Mouse (Mus musculus) neural tube, embryonic 11.5 days (tissue): ENCODE measurements around the gene Fam185a. TPM values are rescaled to one million over a fixed set of nuclear protein-coding genes. Genes with fewer than 3 reads are reported as not detected.

Experiments used
- ATAC-seq: fragments of 200-750 bp; cut with Nextera tagmentation; 2 replicates; pipeline ENCODE4 v1.8.0; 2017; ENCODE audit warnings: moderate number of reproducible peaks, mild to moderate bottlenecking, moderate TSS enrichment, moderate library complexity; ENCODE audit not compliant: insufficient read depth, low FRiP score, low TSS enrichment
- DNase-seq: peaks from one replicate; pipeline ENCODE4 v3.0.0-alpha.2; 2015; ENCODE audit warnings: low spot score
- H3K27ac ChIP-seq: fragments of 300-500 bp; sonication (generic); 2 replicates; pipeline ENCODE4 v1.5.1; 2014; ENCODE audit warnings: low read depth, mild to moderate bottlenecking, low read length
- H3K27me3 ChIP-seq: fragments of 300-500 bp; sonication (generic); 2 replicates; pipeline ENCODE4 v1.6.1; 2014; ENCODE audit warnings: mild to moderate bottlenecking, low read length, mixed read lengths; ENCODE audit not compliant: control insufficient read depth, insufficient read depth
- H3K36me3 ChIP-seq: fragments of 300-500 bp; sonication (generic); 2 replicates; pipeline ENCODE4 v1.6.1; 2014; ENCODE audit warnings: mild to moderate bottlenecking, low read length, moderate library complexity, mixed read lengths; ENCODE audit not compliant: control insufficient read depth, insufficient read depth
- H3K4me1 ChIP-seq: fragments of 300-500 bp; sonication (generic); 2 replicates; pipeline ENCODE4 v1.6.1; 2014; ENCODE audit warnings: low read length, mixed read lengths; ENCODE audit not compliant: control insufficient read depth, insufficient read depth
- H3K4me2 ChIP-seq: fragments of 300-500 bp; sonication (generic); 2 replicates; pipeline ENCODE4 v1.6.1; 2014; ENCODE audit warnings: low read depth, mild to moderate bottlenecking, moderate library complexity
- H3K4me3 ChIP-seq: fragments of 300-500 bp; sonication (generic); 2 replicates; pipeline ENCODE4 v1.5.1; 2014; ENCODE audit warnings: low read depth, low read length
- H3K9ac ChIP-seq: fragments of 300-500 bp; sonication (generic); 2 replicates; pipeline ENCODE4 v1.6.1; 2014; ENCODE audit warnings: mild to moderate bottlenecking, low read length
- H3K9me3 ChIP-seq: fragments of 300-500 bp; sonication (generic); 2 replicates; pipeline ENCODE4 v1.6.1; 2016; ENCODE audit warnings: low read length; ENCODE audit not compliant: control insufficient read depth
- WGBS: fragments of 180-500 bp; shearing (Covaris S2); extraction: QIAGEN DNeasy Blood & Tissue Kit; methylation state at CpG from one replicate; pipeline ENCODE4 v1.1.7; 2014; 5-methylcytosine and 5-hydroxymethylcytosine counted together
- polyA plus RNA-seq: library from polyadenylated mRNA; unstranded; fragments of >200 nt; fragmentation: Nextera tagmentation; extraction: Ambion mirVana; gene quantifications from 2 replicates; pipeline ENCODE4 v1.2.1, GENCODE M21; 2014

The Fam185a gene
- polyA plus RNA-seq, 1 experiment from 2014 or later, result 6.6 TPM

GRCm38 (mm10) chr5:21485197-21485829, 60.6 kb downstream of the Fam185a start:
- Histone ChIP-seq H3K9ac (no peak overlapping the region), H3K4me2 (no peak overlapping the region), H3K27me3 (no peaks in the 10 kb centered on the region), H3K27ac (no peak overlapping the region), H3K9me3 (no peaks in the 10 kb centered on the region), H3K4me3 (no peak overlapping the region), H3K4me1 (peaks cover 3% of the 10 kb centered on the region; the same call in 1 of the 2 replicates), H3K36me3 (no peaks in the 10 kb centered on the region; the same call in 1 of the 2 replicates)
- no peak for DNase-seq
- no peak for ATAC-seq
- WGBS, result 92% methylated on average over 8 of the region's 8 CpGs

- ATAC-seq (no peak), DNase-seq (no peak)
- no peak overlapping the region for H3K27ac ChIP-seq
- WGBS, result 79% methylated on average over 5 of the region's 5 CpGs
- H3K36me3 ChIP-seq, result no peaks in the 10 kb centered on the region
- no peak overlapping the region for H3K4me3 ChIP-seq
- H3K27me3 ChIP-seq, result no peaks in the 10 kb centered on the region
- H3K9me3 ChIP-seq, result no peaks in the 10 kb centered on the region
- H3K4me1 ChIP-seq, result peaks cover 3% of the 10 kb centered on the region; the same call in 1 of the 2 replicates
- H3K4me2 ChIP-seq, result no peak overlapping the region
- H3K9ac ChIP-seq, result no peak overlapping the region
These were observed 62.0 kb downstream of the Fam185a start for GRCm38 (mm10) chr5:21486798-21487197.

GRCm38 (mm10) chr5:21487306-21487705, 62.5 kb downstream of the Fam185a start:
- 92% methylated on average over 3 of the region's 3 CpGs for WGBS
- no peaks in the 10 kb centered on the region for H3K9me3 ChIP-seq
- no peak overlapping the region for H3K27ac ChIP-seq
- H3K4me1 ChIP-seq, result peaks cover 3% of the 10 kb centered on the region; the same call in 1 of the 2 replicates
- no peaks in the 10 kb centered on the region for H3K36me3 ChIP-seq
- H3K4me2 ChIP-seq, result no peak overlapping the region
- H3K27me3 ChIP-seq, result no peaks in the 10 kb centered on the region
- ATAC-seq (no peak), DNase-seq (no peak)
- H3K4me3 ChIP-seq, result no peak overlapping the region
- H3K9ac ChIP-seq, result no peak overlapping the region

- no peak overlapping the region for H3K9ac ChIP-seq
- H3K27ac ChIP-seq, result no peak overlapping the region
- H3K4me2 ChIP-seq, result no peak overlapping the region
- no peaks in the 10 kb centered on the region for H3K36me3 ChIP-seq
- no peak for DNase-seq
- H3K9me3 ChIP-seq, result no peaks in the 10 kb centered on the region
- no peak overlapping the region for H3K4me3 ChIP-seq
- H3K4me1 ChIP-seq, result no peaks in the 10 kb centered on the region; the same call in 1 of the 2 replicates
- no peaks in the 10 kb centered on the region for H3K27me3 ChIP-seq
- 85% methylated on average over 3 of the region's 3 CpGs for WGBS
- no peak for ATAC-seq
These were observed 63.0 kb downstream of the Fam185a start for GRCm38 (mm10) chr5:21487716-21488115.

GRCm38 (mm10) chr5:21488506-21488905, 63.7 kb downstream of the Fam185a start:
- DNase-seq (no peak), ATAC-seq (no peak)
- H3K9me3 ChIP-seq, result no peaks in the 10 kb centered on the region
- no peaks in the 10 kb centered on the region for H3K36me3 ChIP-seq
- no peak overlapping the region for H3K9ac ChIP-seq
- no peaks in the 10 kb centered on the region for H3K27me3 ChIP-seq
- no peak overlapping the region for H3K4me3 ChIP-seq
- H3K4me1 ChIP-seq, result no peaks in the 10 kb centered on the region
- 93% methylated on average over 5 of the region's 5 CpGs for WGBS
- no peak overlapping the region for H3K4me2 ChIP-seq
- H3K27ac ChIP-seq, result no peak overlapping the region

GRCm38 (mm10) chr5:21489135-21489534, 64.4 kb downstream of the Fam185a start:
- DNase-seq (no peak), ATAC-seq (no peak)
- no peaks in the 10 kb centered on the region for H3K4me1 ChIP-seq
- H3K4me3 ChIP-seq, result no peak overlapping the region
- WGBS, result 76% methylated on average over 4 of the region's 4 CpGs
- no peaks in the 10 kb centered on the region for H3K36me3 ChIP-seq
- no peaks in the 10 kb centered on the region for H3K27me3 ChIP-seq
- no peak overlapping the region for H3K27ac ChIP-seq
- H3K4me2 ChIP-seq, result no peak overlapping the region
- no peaks in the 10 kb centered on the region for H3K9me3 ChIP-seq
- no peak overlapping the region for H3K9ac ChIP-seq

DNA sequence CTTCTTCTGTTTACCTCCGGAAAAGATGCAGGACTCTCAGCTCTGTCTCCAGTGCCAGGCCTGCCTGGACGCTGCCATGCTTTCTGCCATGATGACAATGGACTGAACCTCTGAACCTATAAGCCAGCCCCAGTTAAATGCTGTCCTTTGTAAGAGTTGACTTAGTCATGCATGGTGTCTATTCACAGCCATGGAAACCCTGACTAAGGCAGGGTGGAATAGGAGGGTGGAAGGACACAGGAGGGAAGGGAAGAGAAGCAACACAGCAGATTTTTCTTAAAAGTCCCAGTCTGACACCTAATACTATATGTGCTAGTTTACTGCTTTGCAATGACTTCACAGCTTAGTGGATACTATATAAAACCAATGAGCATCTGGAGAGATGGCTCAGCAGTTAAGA, 66.7 kb downstream of the Fam185a start:
- no peaks in the 10 kb centered on the region for H3K9me3 ChIP-seq
- H3K27me3 ChIP-seq, result no peaks in the 10 kb centered on the region
- DNase-seq (no peak), ATAC-seq (no peak; the same call in 1 of the 2 replicates)
- H3K4me3 ChIP-seq, result no peak overlapping the region
- H3K9ac ChIP-seq, result no peak overlapping the region
- no peak overlapping the region for H3K27ac ChIP-seq
- H3K4me1 ChIP-seq, result no peaks in the 10 kb centered on the region
- H3K36me3 ChIP-seq, result no peaks in the 10 kb centered on the region
- 41% methylated on average over 2 of the region's 2 CpGs for whole genome bisulfite sequencing
- no peak overlapping the region for H3K4me2 ChIP-seq

- H3K9me3 ChIP-seq, result no peaks in the 10 kb centered on the region
- no peak overlapping the region for H3K4me3 ChIP-seq
- ATAC-seq (no peak), DNase-seq (no peak)
- no peak overlapping the region for H3K27ac ChIP-seq
- no peak overlapping the region for H3K9ac ChIP-seq
- no peak overlapping the region for H3K4me2 ChIP-seq
- H3K27me3 ChIP-seq, result no peaks in the 10 kb centered on the region
- WGBS, result 79% methylated on average over 3 of the region's 3 CpGs
- no peaks in the 10 kb centered on the region for H3K36me3 ChIP-seq
- no peaks in the 10 kb centered on the region for H3K4me1 ChIP-seq
These were observed 67.5 kb downstream of the Fam185a start for GRCm38 (mm10) chr5:21492213-21492612.

- Histone ChIP-seq H3K27ac (no peak overlapping the region), H3K4me2 (no peak overlapping the region), H3K9me3 (no peaks in the 10 kb centered on the region), H3K4me1 (no peaks in the 10 kb centered on the region), H3K4me3 (no peak overlapping the region), H3K27me3 (no peaks in the 10 kb centered on the region), H3K9ac (no peak overlapping the region), H3K36me3 (no peaks in the 10 kb centered on the region)
- ATAC-seq (no peak), DNase-seq (no peak)
- WGBS, result 89% methylated on average over 8 of the region's 8 CpGs
These were observed 68.7 kb downstream of the Fam185a start for GRCm38 (mm10) chr5:21493294-21493999.
